Mouse (Mus musculus) liver, embryonic 16.5 days (tissue): ENCODE data around the gene Prkag3. TPM values are rescaled to one million over a fixed set of nuclear protein-coding genes. Genes with fewer than 3 reads are reported as not detected.

ENCODE experiments used
- ATAC-seq: fragments of 200-750 bp; cut with Nextera tagmentation; 2 replicates; pipeline ENCODE4 v1.8.0; 2017; ENCODE audit warnings: low read depth, mild to moderate bottlenecking, moderate number of reproducible peaks, moderate library complexity
- H3K27ac ChIP-seq: fragments of 300-500 bp; sonication (generic); 2 replicates; pipeline ENCODE4 v1.5.1; 2014; ENCODE audit warnings: mild to moderate bottlenecking, low read length
- H3K27me3 ChIP-seq: fragments of 300-500 bp; sonication (generic); 2 replicates; pipeline ENCODE4 v1.6.1; 2014; ENCODE audit warnings: low read depth, low read length, mixed read lengths; ENCODE audit not compliant: control insufficient read depth, insufficient read depth
- H3K36me3 ChIP-seq: fragments of 300-500 bp; sonication (generic); 2 replicates; pipeline ENCODE4 v1.6.1; 2014; ENCODE audit warnings: mild to moderate bottlenecking; ENCODE audit not compliant: control insufficient read depth, insufficient read depth
- H3K4me1 ChIP-seq: fragments of 300-500 bp; sonication (generic); 2 replicates; pipeline ENCODE4 v1.6.1; 2014; ENCODE audit warnings: low read depth, low read length, mixed read lengths; ENCODE audit not compliant: control insufficient read depth
- H3K4me2 ChIP-seq: fragments of 300-500 bp; sonication (generic); 2 replicates; pipeline ENCODE4 v1.6.1; 2014; ENCODE audit warnings: low read depth, low read length, mixed read lengths
- H3K4me3 ChIP-seq: fragments of 300-500 bp; sonication (generic); 2 replicates; pipeline ENCODE4 v1.5.1; 2014; ENCODE audit warnings: low read depth, mild to moderate bottlenecking, low read length
- H3K9ac ChIP-seq: fragments of 300-500 bp; sonication (generic); 2 replicates; pipeline ENCODE4 v1.6.1; 2014; ENCODE audit warnings: low read depth, low read length
- H3K9me3 ChIP-seq: fragments of 300-500 bp; sonication (generic); replicated peaks from 2 replicates; pipeline ENCODE4 v1.6.1; 2016; ENCODE audit warnings: low read length; ENCODE audit not compliant: control insufficient read depth
- WGBS: fragments of 180-500 bp; shearing (Covaris S2); extraction: QIAGEN DNeasy Blood & Tissue Kit; methylation state at CpG from one replicate; pipeline ENCODE4 v1.1.7; 2014; ENCODE audit not compliant: insufficient replicate concordance; 5-methylcytosine and 5-hydroxymethylcytosine counted together
- polyA plus RNA-seq: library from polyadenylated mRNA; unstranded; fragments of >200 nt; fragmentation: Nextera tagmentation; extraction: Ambion mirVana; gene quantifications from 2 replicates; pipeline ENCODE4 v1.2.1, GENCODE M21; 2015

Gene Prkag3
- polyA plus RNA-seq, 1 experiment from 2014 or later, result 0.19 TPM

DNA sequence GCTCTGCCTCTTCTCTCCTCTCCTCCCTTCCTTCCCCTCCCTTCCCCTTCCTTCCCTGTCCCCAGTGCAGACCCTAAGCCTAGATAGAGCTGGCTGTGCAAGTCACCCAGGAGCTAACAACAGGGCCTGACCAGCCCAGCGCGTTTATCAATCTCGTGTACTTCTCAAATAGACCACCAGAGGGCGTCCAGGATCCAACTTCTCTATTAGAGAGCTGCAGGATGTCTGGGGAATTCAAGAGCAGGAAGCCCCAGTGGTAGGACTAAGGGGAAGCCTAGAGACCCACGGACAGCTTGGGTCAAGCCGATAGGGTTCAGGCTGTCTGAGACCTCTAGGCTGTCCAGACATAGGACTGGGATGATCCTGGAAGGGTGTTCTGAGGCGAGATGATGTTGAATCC, 38.8 kb upstream of the Prkag3 start:
- WGBS, result 2% methylated on average over 7 of the region's 7 CpGs
- H3K9me3 ChIP-seq, result no peaks in the 10 kb centered on the region
- no peak overlapping the region for H3K4me3 ChIP-seq
- no peak overlapping the region for H3K9ac ChIP-seq
- H3K36me3 ChIP-seq, result no peaks in the 10 kb centered on the region
- H3K4me1 ChIP-seq, result no peaks in the 10 kb centered on the region; the same call in 1 of the 2 replicates
- H3K4me2 ChIP-seq, result no peak overlapping the region
- no peak for ATAC-seq
- H3K27ac ChIP-seq, result no peak overlapping the region
- H3K27me3 ChIP-seq, result peaks cover 95% of the 10 kb centered on the region

DNA sequence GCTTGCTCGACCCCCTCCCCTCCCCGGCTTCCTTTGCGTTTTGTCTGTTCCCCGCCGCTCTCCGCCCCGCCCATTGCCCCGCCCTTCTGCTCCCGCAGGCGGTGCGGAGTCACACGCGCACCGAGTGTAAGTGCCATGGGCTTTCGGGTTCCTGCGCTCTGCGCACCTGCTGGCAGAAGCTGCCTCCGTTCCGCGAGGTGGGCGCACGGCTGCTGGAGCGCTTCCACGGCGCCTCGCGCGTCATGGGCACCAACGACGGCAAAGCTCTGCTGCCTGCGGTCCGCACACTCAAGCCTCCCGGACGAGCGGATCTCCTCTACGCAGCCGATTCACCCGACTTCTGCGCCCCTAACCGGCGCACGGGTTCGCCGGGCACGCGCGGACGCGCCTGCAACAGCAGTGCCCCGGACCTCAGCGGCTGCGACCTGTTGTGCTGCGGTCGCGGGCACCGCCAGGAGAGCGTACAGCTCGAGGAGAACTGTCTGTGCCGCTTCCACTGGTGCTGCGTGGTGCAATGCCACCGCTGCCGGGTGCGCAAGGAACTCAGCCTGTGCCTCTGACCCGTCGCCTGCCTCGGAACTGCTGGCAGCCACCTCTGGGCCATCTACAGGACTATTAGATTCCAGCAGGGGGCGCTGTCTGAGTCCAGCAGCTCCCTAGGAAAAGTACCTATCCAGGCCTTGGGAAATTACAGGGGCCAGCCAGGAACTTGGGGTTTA, 35.2 kb upstream of the Prkag3 start:
- Histone ChIP-seq H3K4me1 (no peaks in the 10 kb centered on the region; the same call in 1 of the 2 replicates), H3K4me3 (peak overlapping the region; percentile 42), H3K4me2 (peak overlapping the region; percentile 53), H3K27ac (no peak overlapping the region), H3K27me3 (peaks cover 86% of the 10 kb centered on the region), H3K9ac (no peak overlapping the region), H3K36me3 (no peaks in the 10 kb centered on the region), H3K9me3 (no peaks in the 10 kb centered on the region)
- under 1% methylated on average over 67 of the region's 67 CpGs for WGBS
- no peak for ATAC-seq

DNA sequence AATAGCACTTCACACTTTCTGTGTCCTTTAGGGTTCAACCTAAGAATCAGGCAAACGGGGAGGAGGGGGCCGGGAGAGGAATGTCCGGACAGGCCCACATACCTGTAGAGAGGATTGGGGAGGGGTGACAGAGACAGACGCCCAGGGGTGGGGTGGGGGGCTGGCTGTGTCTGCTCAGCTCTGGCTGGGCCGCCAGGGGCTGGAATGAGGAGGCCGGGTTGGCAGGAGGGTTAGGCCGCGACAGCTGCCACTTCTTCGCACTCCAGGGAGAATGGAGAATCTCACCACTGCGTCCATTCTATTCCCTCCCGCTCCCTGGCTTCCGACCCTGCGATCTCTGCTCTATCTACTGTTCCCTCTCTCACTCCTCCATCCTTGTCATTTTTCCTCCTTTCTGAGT, 34.5 kb upstream of the Prkag3 start:
- peaks cover 80% of the 10 kb centered on the region for H3K27me3 ChIP-seq
- no peak overlapping the region; the same call in 1 of the 2 replicates for H3K4me3 ChIP-seq
- no peaks in the 10 kb centered on the region for H3K9me3 ChIP-seq
- no peaks in the 10 kb centered on the region; the same call in 1 of the 2 replicates for H3K4me1 ChIP-seq
- no peak overlapping the region for H3K9ac ChIP-seq
- no peak overlapping the region for H3K27ac ChIP-seq
- no peaks in the 10 kb centered on the region for H3K36me3 ChIP-seq
- no peak for ATAC-seq
- H3K4me2 ChIP-seq, result peak overlapping the region; percentile 53
- WGBS, result 7% methylated on average over 13 of the region's 13 CpGs

DNA sequence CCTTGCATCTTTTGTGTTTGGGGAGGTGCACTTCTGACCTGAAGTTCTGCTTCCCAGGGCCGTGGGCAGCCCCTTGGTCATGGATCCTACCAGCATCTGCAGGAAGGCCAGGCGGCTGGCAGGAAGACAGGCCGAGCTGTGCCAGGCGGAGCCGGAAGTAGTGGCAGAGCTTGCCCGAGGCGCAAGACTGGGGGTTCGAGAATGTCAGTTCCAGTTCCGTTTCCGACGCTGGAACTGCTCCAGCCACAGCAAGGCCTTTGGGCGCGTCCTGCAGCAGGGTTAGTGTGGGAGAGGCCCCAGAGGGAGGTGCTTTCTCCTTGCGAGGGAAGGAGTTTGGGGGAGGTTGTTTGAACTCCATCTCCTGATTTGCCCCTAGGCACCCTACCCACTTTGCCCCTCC, 33.0 kb upstream of the Prkag3 start:
- H3K36me3 ChIP-seq, result no peaks in the 10 kb centered on the region
- H3K9me3 ChIP-seq, result no peaks in the 10 kb centered on the region
- peaks cover 67% of the 10 kb centered on the region for H3K27me3 ChIP-seq
- no peak overlapping the region for H3K9ac ChIP-seq
- H3K4me2 ChIP-seq, result no peak overlapping the region
- no peak for ATAC-seq
- H3K4me3 ChIP-seq, result no peak overlapping the region
- no peak overlapping the region for H3K27ac ChIP-seq
- 9% methylated on average over 14 of the region's 14 CpGs for WGBS
- H3K4me1 ChIP-seq, result no peaks in the 10 kb centered on the region; the same call in 1 of the 2 replicates

DNA sequence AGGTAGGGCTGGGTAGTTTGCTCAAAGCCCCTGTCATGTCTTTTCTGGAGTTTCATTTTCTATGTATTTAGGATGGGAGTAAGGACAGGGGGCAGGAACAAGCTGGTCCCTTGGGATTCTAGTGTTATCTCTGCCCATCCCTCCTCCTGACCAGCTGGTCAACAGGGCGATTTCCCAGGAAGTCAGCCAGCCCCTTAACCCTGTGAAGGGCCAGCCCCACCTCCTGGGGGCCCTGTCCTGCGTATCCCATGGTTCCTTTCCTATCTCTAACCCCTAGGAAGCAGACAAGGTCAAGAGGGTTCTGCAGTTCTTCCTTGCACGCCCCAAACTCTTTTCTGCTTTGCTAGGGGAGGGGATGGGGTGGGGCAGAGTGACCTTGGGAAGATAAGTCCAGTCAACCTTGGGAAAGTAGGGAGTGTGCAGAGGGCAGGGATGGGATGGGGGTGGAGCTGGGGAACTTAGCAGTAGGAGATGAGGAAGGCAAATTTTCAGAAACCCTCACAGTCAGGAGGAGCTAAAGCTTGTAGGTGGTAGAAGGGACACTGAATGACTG, 30.0 kb upstream of the Prkag3 start:
- Histone ChIP-seq H3K9me3 (no peaks in the 10 kb centered on the region), H3K27ac (no peak overlapping the region), H3K4me2 (no peak overlapping the region), H3K36me3 (no peaks in the 10 kb centered on the region), H3K27me3 (peaks cover 58% of the 10 kb centered on the region), H3K4me3 (no peak overlapping the region), H3K9ac (no peak overlapping the region), H3K4me1 (no peaks in the 10 kb centered on the region; the same call in 1 of the 2 replicates)
- no peak for ATAC-seq
- WGBS, result 28% methylated on average over 3 of the region's 3 CpGs

DNA sequence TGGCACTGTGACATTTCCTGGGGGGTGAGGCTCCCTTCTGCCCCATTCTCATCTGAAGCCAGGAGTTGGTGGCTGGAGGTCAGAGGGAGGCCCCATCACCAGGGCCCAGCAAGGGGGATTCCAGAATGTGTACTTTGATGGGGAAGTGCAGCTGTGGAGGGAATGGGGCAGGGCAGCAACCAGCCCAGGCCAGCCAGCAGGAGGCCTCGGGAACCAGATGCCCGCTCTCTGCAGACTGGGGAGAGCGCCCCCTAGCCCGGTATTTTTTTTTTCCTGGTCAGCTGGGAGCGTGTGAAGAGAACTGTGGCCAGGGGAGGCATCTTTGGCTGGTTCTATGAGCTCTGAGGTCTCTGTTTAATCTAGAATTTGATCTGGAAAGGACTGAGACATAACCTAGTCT, 26.8 kb upstream of the Prkag3 start:
- H3K4me3 ChIP-seq, result no peak overlapping the region
- no peak for ATAC-seq

DNA sequence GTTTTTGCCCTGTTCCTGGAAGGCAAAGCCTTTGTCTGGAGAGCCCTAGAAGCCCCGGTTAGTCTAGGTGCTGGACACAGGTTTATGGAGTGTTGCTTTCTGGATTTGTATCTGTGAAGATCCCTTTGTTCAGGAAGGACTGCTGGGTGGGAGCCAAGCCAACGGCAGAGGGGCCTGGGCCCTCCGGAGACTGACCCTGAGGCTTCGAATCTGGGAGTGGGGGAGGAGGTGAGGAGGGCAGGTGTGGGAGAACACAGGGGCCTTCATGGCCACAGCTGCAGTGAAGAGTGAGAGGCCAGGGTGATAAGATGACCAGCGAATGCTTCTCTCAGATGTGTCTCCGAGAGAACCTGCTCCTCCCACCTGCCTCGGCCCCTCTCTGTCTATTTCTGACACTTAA, 25.0 kb upstream of the Prkag3 start:
- Histone ChIP-seq H3K4me1 (no peaks in the 10 kb centered on the region), H3K27ac (no peak overlapping the region), H3K4me2 (no peak overlapping the region), H3K27me3 (peaks cover 67% of the 10 kb centered on the region), H3K36me3 (no peaks in the 10 kb centered on the region), H3K9me3 (no peaks in the 10 kb centered on the region), H3K4me3 (no peak overlapping the region), H3K9ac (no peak overlapping the region)
- WGBS, result 19% methylated on average over 7 of the region's 7 CpGs
- ATAC-seq, result no peak

More for the DNA sequence above, 26.8 kb upstream of the Prkag3 start:
- no peak overlapping the region for H3K27ac ChIP-seq
- H3K36me3 ChIP-seq, result no peaks in the 10 kb centered on the region
- no peaks in the 10 kb centered on the region for H3K9me3 ChIP-seq
- no peak overlapping the region for H3K4me2 ChIP-seq
- H3K4me1 ChIP-seq, result no peaks in the 10 kb centered on the region
- H3K9ac ChIP-seq, result no peak overlapping the region
- peaks cover 58% of the 10 kb centered on the region for H3K27me3 ChIP-seq
- WGBS, result 7% methylated on average over 5 of the region's 5 CpGs

DNA sequence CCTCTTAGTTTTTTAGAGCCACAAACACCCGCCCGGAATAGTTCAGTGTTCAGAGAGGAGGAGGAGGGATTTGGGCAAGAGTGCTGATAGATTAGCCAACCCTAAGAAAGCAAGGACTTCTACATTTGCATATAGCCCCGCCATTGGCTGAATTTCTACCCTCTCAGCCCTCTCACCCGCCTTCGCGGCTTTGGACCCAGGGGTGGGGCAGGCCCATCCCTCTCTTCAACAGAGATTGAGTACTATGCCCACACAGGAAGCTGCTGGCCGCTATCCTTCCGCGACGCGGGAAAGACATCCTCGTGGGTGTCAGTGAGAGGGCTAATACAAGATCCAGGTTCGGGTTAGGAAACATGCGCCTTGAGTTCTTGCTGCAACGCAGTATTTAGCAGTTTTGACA, 24.1 kb upstream of the Prkag3 start:
- peaks cover 71% of the 10 kb centered on the region for H3K27me3 ChIP-seq
- 0 out of 2 replicates have a peak overlapping the region, but pooled peaks have one; percentile 9 for H3K4me2 ChIP-seq
- no peak overlapping the region for H3K9ac ChIP-seq
- no peaks in the 10 kb centered on the region for H3K36me3 ChIP-seq
- 0% methylated on average over 15 of the region's 15 CpGs for WGBS
- H3K27ac ChIP-seq, result no peak overlapping the region
- H3K4me1 ChIP-seq, result no peaks in the 10 kb centered on the region
- no peaks in the 10 kb centered on the region for H3K9me3 ChIP-seq
- H3K4me3 ChIP-seq, result no peak overlapping the region
- peak; percentile 88 for ATAC-seq

DNA sequence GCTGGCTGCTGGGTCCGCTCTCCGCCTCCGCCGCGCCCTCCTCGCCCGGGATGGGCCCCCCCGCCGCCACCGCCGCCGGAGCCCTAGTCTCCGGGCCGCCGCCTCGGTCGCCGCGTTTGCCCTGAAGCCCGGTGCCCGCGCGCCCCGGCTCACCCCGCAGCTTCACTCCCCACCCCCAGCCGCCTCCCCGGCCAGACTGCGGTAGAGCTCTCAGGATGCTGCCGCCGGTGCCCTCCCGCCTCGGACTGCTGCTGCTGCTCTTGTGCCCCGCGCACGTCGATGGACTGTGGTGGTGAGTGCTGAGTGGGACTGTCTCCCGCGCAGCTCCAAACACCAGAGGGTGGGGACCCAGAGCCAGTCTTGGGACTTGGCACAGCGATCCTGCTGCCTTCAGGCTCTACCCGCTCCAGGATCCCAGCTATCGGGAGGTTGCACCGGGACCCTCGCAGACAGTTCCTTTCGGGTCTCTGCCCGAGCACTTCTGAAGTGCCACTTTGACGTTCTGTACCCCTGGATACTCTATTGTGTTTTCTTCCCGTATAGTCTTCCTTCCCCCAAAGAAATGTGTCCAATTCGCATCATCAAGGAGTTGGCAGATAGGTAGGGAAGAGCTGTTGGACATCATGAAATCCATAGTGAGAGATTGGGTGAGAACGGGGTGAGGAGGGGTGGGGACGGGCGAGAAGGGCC, 23.1 kb upstream of the Prkag3 start:
- H3K36me3 ChIP-seq, result no peaks in the 10 kb centered on the region
- peaks cover 73% of the 10 kb centered on the region for H3K27me3 ChIP-seq
- H3K9me3 ChIP-seq, result no peaks in the 10 kb centered on the region
- no peak overlapping the region for H3K27ac ChIP-seq
- no peak for ATAC-seq
- no peaks in the 10 kb centered on the region for H3K4me1 ChIP-seq
- H3K9ac ChIP-seq, result no peak overlapping the region
- 3% methylated on average over 41 of the region's 51 CpGs for WGBS
- peak overlapping the region; percentile 51 for H3K4me2 ChIP-seq
- H3K4me3 ChIP-seq, result peak overlapping the region; percentile 22
